Mouse (Mus musculus) lung, adult 2 months (tissue): ENCODE measurements at regions not wholly inside any gene's neighbourhood (a gene's known extent, or its start where the extent isn't known, plus 50 kb on each side); places are given as distances from the start of the nearest gene placed in this dataset.

ENCODE experiments used
- CTCF ChIP-seq: fragments of 200-500 bp; IDR thresholded peaks from 2 replicates; pipeline ENCODE4 v1.5.1; 2011; ENCODE audit warnings: mild to moderate bottlenecking, low read length, control low read depth; ENCODE audit not compliant: insufficient read depth
- POLR2A ChIP-seq: fragments of 200-500 bp; IDR thresholded peaks from 2 replicates; pipeline ENCODE4 v1.6.1; 2011; ENCODE audit warnings: low read depth, mild to moderate bottlenecking, control low read depth, low read length, borderline replicate concordance; ENCODE audit errors: extremely low read depth

- TF ChIP-seq CTCF (no peak), POLR2A (no peak)
Observed at GRCm38 (mm10) chrX:99332457-99332770, 138.7 kb downstream of the Pja1 start.
